Mouse (Mus musculus) MEL (cell line): ENCODE results near the gene Trim66. TPM values are rescaled to one million over a fixed set of nuclear protein-coding genes. Genes with fewer than 3 reads are reported as not detected.

Experiments used
- DNase-seq: peaks from one replicate; pipeline ENCODE4 v3.0.0; 2011; ENCODE audit warnings: low read depth, low spot score
- H3K27ac ChIP-seq: 2 replicates; pipeline ENCODE4 v1.5.1; 2012; ENCODE audit warnings: low read depth, mild to moderate bottlenecking, control low read depth, low read length, moderate library complexity; ENCODE audit not compliant: control insufficient read depth
- H3K27me3 ChIP-seq, 2 experiments: fragments of 150-350 bp in 1 of 2; sonication (generic) in 1 of 2; 2 replicates each; pipeline ENCODE4 v1.6.1; 2012; ENCODE audit warnings: low read length in 2 of 2, mild to moderate bottlenecking in 2 of 2, improper control_type of control experiment in 1 of 2, moderate library complexity in 1 of 2; ENCODE audit not compliant: insufficient read depth in 2 of 2, control insufficient read depth in 1 of 2
- H3K36me3 ChIP-seq, 2 experiments: 2 replicates each; pipeline ENCODE4 v1.6.1; 2012 to 2014; ENCODE audit warnings: low read length in 2 of 2, improper control_type of control experiment in 1 of 2, inconsistent platforms in 1 of 2, mild to moderate bottlenecking in 1 of 2; ENCODE audit not compliant: insufficient read depth in 2 of 2, control insufficient read depth in 1 of 2
- H3K4me1 ChIP-seq, 2 experiments: fragments of 150-350 bp in 1 of 2; sonication (generic) in 1 of 2; 2 replicates each; pipeline ENCODE4 v1.6.1; 2012; ENCODE audit warnings: low read length in 2 of 2, improper control_type of control experiment in 1 of 2, mild to moderate bottlenecking in 1 of 2; ENCODE audit not compliant: insufficient read depth in 2 of 2, control insufficient read depth in 1 of 2
- H3K4me3 ChIP-seq, 2 experiments: fragments of 150-350 bp in 1 of 2; sonication (generic) in 1 of 2; 2 replicates each; pipeline ENCODE4 v1.5.1; 2012; ENCODE audit warnings: low read depth in 2 of 2, low read length in 2 of 2, mild to moderate bottlenecking in 2 of 2, moderate library complexity in 2 of 2, control low read depth in 1 of 2, improper control_type of control experiment in 1 of 2; ENCODE audit not compliant: control insufficient read depth in 1 of 2, insufficient read depth in 1 of 2
- H3K79me2 ChIP-seq: 2 replicates; pipeline ENCODE4 v1.6.1; 2012; ENCODE audit warnings: mild to moderate bottlenecking, low read length, moderate library complexity; ENCODE audit not compliant: control insufficient read depth, poor library complexity, insufficient read depth
- H3K9ac ChIP-seq: 2 replicates; pipeline ENCODE4 v1.6.1; 2012; ENCODE audit warnings: low read depth, mild to moderate bottlenecking, control low read depth, low read length, moderate library complexity; ENCODE audit not compliant: control insufficient read depth, poor library complexity, severe bottlenecking
- H3K9me3 ChIP-seq: fragments of 150-350 bp; sonication (generic); replicated peaks from 2 replicates; pipeline ENCODE4 v1.6.1; 2012; ENCODE audit warnings: mild to moderate bottlenecking, low read length, improper control_type of control experiment, moderate library complexity; ENCODE audit not compliant: insufficient read depth
- CHD1 ChIP-seq: IDR thresholded peaks from 2 replicates; pipeline ENCODE4 v1.6.1; 2012; ENCODE audit warnings: low read depth, mild to moderate bottlenecking, inconsistent platforms, low read length, improper control_type of control experiment
- CTCF ChIP-seq, 3 experiments: IDR thresholded peaks in 2 of 3; conservative IDR thresholded peaks in 1 of 3; 2 replicates each; pipeline ENCODE4 v1.5.1; 2011 to 2012; ENCODE audit warnings: low read length in 3 of 3, low read depth in 2 of 3, mild to moderate bottlenecking in 2 of 3, improper control_type of control experiment in 1 of 3, inconsistent platforms in 1 of 3, mixed read lengths in 1 of 3, moderate library complexity in 1 of 3; ENCODE audit not compliant: control insufficient read depth in 1 of 3, insufficient read depth in 1 of 3, poor library complexity in 1 of 3, severe bottlenecking in 1 of 3
- HCFC1 ChIP-seq: IDR thresholded peaks from 2 replicates; pipeline ENCODE4 v1.6.1; 2012; ENCODE audit warnings: low read depth, mild to moderate bottlenecking, inconsistent platforms, low read length, improper control_type of control experiment, moderate library complexity
- JUND ChIP-seq: IDR thresholded peaks from 2 replicates; pipeline ENCODE4 v1.6.1; 2011; ENCODE audit warnings: low read depth, mild to moderate bottlenecking, improper control_type of control experiment, low read length
- KAT2A ChIP-seq: conservative IDR thresholded peaks from 2 replicates; pipeline ENCODE4 v1.6.1; 2012; ENCODE audit warnings: low read depth, low read length, improper control_type of control experiment, inconsistent platforms
- MAFK ChIP-seq: IDR thresholded peaks from 2 replicates; pipeline ENCODE4 v1.6.1; 2011; ENCODE audit warnings: low read depth, mild to moderate bottlenecking, low read length, improper control_type of control experiment, borderline replicate concordance
- MAX ChIP-seq: IDR thresholded peaks from 2 replicates; pipeline ENCODE4 v1.6.1; 2011; ENCODE audit warnings: low read length, improper control_type of control experiment
- NELFE ChIP-seq: IDR thresholded peaks from 2 replicates; pipeline ENCODE4 v1.6.1; 2011; ENCODE audit warnings: low read depth, low read length, improper control_type of control experiment
- NRF1 ChIP-seq: IDR thresholded peaks from 2 replicates; pipeline ENCODE4 v1.6.1; 2014; ENCODE audit warnings: low read depth, mild to moderate bottlenecking, inconsistent platforms, low read length, improper control_type of control experiment, moderate library complexity; ENCODE audit not compliant: poor library complexity, insufficient read depth, severe bottlenecking
- SMC3 ChIP-seq: IDR thresholded peaks from 2 replicates; pipeline ENCODE4 v1.6.1; 2011; ENCODE audit warnings: low read depth, low read length, improper control_type of control experiment
- TAL1 ChIP-seq: IDR thresholded peaks from 2 replicates; pipeline ENCODE4 v1.6.1; 2012; ENCODE audit warnings: mild to moderate bottlenecking, inconsistent platforms, low read length, moderate library complexity, mixed read lengths
- UBTF ChIP-seq: IDR thresholded peaks from 2 replicates; pipeline ENCODE4 v1.6.1; 2012; ENCODE audit warnings: low read depth, mild to moderate bottlenecking, inconsistent platforms, low read length, improper control_type of control experiment, moderate library complexity, borderline replicate concordance; ENCODE audit not compliant: insufficient read depth
- USF2 ChIP-seq, 2 experiments: IDR thresholded peaks; 2 replicates each; pipeline ENCODE4 v1.6.1; 2011 to 2012; ENCODE audit warnings: improper control_type of control experiment in 2 of 2, low read length in 2 of 2, borderline replicate concordance in 1 of 2, inconsistent platforms in 1 of 2, low read depth in 1 of 2, mild to moderate bottlenecking in 1 of 2; ENCODE audit not compliant: insufficient read depth in 1 of 2
- ZKSCAN1 ChIP-seq: IDR thresholded peaks from 2 replicates; pipeline ENCODE4 v1.6.1; 2012; ENCODE audit warnings: low read depth, mild to moderate bottlenecking, inconsistent platforms, low read length, improper control_type of control experiment, moderate library complexity
- polyA plus RNA-seq, 2 experiments: library from polyadenylated mRNA; stranded (reverse) in 1 of 2; unstranded in 1 of 2; fragments of >175 nt in 1 of 2; fragments of >200 nt in 1 of 2; gene quantifications; 2 replicates each; pipeline versions ENCODE4 v1.2.1 to v1.2.4; 2012; ENCODE audit warnings: low replicate concordance in 2 of 2, low read depth in 1 of 2; ENCODE audit not compliant: insufficient read length in 2 of 2, insufficient read depth in 1 of 2, missing spikeins in 1 of 2
- total RNA-seq: library from RNA; depleted of rRNA; stranded (reverse); fragments of 300-350 nt; gene quantifications from 2 replicates; pipeline ENCODE4 v1.2.3, GENCODE M21; 2012; rRNA removed

The Trim66 gene
- total and polyA plus RNA-seq, 3 experiments = 0.01 TPM; not detected in 2

DNA sequence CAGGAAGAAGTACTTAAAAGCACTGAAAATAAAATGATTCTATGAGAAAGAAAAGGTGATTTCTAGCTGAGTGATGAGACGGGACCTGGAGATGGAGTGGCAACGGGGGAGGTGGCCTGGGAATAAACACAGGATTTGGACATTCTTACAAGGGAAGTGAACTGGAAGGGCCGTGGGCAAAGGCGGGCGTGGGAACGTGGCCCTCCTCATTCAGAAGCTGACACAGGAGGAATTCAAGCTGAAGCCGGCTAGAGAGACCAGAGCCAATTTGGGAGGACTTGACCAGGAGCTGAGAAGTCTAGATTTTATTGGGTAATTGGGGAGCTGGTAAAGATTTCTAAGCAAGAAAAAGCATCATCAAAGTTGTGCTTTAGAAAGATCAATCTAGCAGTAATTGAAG is 102.4 kb downstream of the Trim66 start:
- Histone ChIP-seq H3K4me1 (no peaks in the 10 kb centered on the region), H3K79me2 (no peaks in the 10 kb centered on the region), H3K36me3 (no peaks in the 10 kb centered on the region), H3K4me3 (no peak overlapping the region), H3K9ac (no peak overlapping the region), H3K9me3 (no peaks in the 10 kb centered on the region), H3K27ac (no peak overlapping the region), H3K27me3 (peaks cover 2 to 9% of the 10 kb centered on the region in 2 experiments)
- no peak for TF ChIP-seq MAFK
- no peak for TF ChIP-seq NELFE
- TF ChIP-seq HCFC1 = no peak
- no peak for TF ChIP-seq CHD1
- DNase-seq = no peak

DNA sequence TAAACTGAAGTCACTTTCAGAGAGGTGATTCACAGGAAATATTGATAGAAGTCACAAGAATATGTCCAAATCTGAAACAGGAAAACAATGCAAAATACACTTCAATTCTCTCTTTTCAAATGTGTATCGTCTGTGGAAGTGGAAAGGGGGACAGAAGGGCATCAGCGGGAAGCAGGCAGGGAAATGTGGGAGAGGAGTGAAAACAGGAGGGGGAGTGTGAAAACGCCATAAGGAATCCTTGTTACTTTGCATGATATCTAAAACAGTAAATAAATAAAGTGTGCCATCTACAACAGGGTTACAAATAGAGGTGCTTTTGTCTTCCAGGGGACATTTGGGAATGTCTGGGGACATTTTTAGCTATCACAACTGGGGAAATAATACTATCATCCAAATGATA is 108.6 kb downstream of the Trim66 start:
- Histone ChIP-seq H3K4me1 (no peaks in the 10 kb centered on the region), H3K36me3 (no peaks in the 10 kb centered on the region), H3K79me2 (no peaks in the 10 kb centered on the region), H3K27me3 (no peaks in the 10 kb centered on the region; a peak in 1 of 4 replicates), H3K27ac (no peak overlapping the region), H3K9me3 (no peaks in the 10 kb centered on the region), H3K9ac (no peak overlapping the region), H3K4me3 (no peak overlapping the region)
- no peak for DNase-seq
- TF ChIP-seq USF2 (IDR thresholded peaks at IDR 0.05; ENCODE audit: borderline replicate concordance in 1 of 2, insufficient read depth in 1 of 2, low read depth in 1 of 2, low read length in 2 of 2) (no peak), ZKSCAN1 (no peak), MAX (no peak), CTCF (IDR thresholded peaks at IDR 0.05 in 2 of 3, conservative IDR thresholded peaks at IDR 0.05 in 1 of 3; ENCODE audit: control insufficient read depth in 1 of 3, insufficient read depth in 1 of 3, low read depth in 2 of 3, low read length in 3 of 3, poor library complexity in 1 of 3, severe bottlenecking in 1 of 3) (no peak), SMC3 (no peak), NRF1 (no peak), TAL1 (no peak), JUND (no peak), KAT2A (no peak), UBTF (no peak), NELFE (no peak)

Other genes with a start within 250 kb of the Trim66 start
- gene Stk33, start 69.1 kb downstream of the Trim66 start, total RNA-seq = not detected in 2 replicates
- gene Stk33, start 69.1 kb downstream of the Trim66 start, polyA plus RNA-seq = not detected
- 1,139 and 1,252 TPM in 2 replicates for gene Rpl27a, start 11.0 kb upstream of the Trim66 start, total RNA-seq
- gene Rpl27a, start 11.0 kb upstream of the Trim66 start, polyA plus RNA-seq = 100 to 1,000 TPM in 1 of 2 experiments, not detected in 1; 221 TPM
- 2.6 and 2.7 TPM in 2 replicates for gene St5, start 195.5 kb upstream of the Trim66 start, total RNA-seq
- 1 to 10 TPM in 1 of 2 experiments, not detected in 1; 3.4 TPM for gene St5, start 195.5 kb upstream of the Trim66 start, polyA plus RNA-seq
- gene Akip1, start 195.6 kb upstream of the Trim66 start, total RNA-seq = 26.4 and 29.0 TPM in 2 replicates
- gene Akip1, start 195.6 kb upstream of the Trim66 start, polyA plus RNA-seq = 10 to 100 TPM in 1 of 2 experiments, not detected in 1; 34.0 TPM
- gene BC051019, start 215.7 kb upstream of the Trim66 start, total RNA-seq = 0.10 TPM in 1 of 2 replicates, not detected in the other
- under 1 TPM in 1 of 2 experiments, not detected in 1; 0.39 TPM for gene BC051019, start 215.7 kb upstream of the Trim66 start, polyA plus RNA-seq
- not detected in 2 replicates for gene Ascl3, start 223.6 kb upstream of the Trim66 start, total RNA-seq
- gene Ascl3, start 223.6 kb upstream of the Trim66 start, polyA plus RNA-seq = not detected
- 25.1 and 30.6 TPM in 2 replicates for gene Tmem9b, start 244.7 kb upstream of the Trim66 start, total RNA-seq
- 10 to 100 TPM in 1 of 2 experiments, not detected in 1; 26.4 TPM for gene Tmem9b, start 244.7 kb upstream of the Trim66 start, polyA plus RNA-seq